Mouse (Mus musculus): ENCODE measurements around the gene Cdkal1.

Cdkal1 gene

GRCm38 (mm10) chr13:29810780-29811179 lies 44.7 kb downstream of the Cdkal1 start:
- no peak for DNase-seq (ENCODE audit: low read depth)

- DNase-seq (ENCODE audit: low read depth): no peak
Observed at GRCm38 (mm10) chr13:29808383-29808782, 47.1 kb downstream of the Cdkal1 start.

- DNase-seq (ENCODE audit: low read depth): no peak
Observed at GRCm38 (mm10) chr13:29807930-29808329, 47.5 kb downstream of the Cdkal1 start.

GRCm38 (mm10) chr13:29806871-29807270 lies 48.6 kb downstream of the Cdkal1 start:
- DNase-seq (ENCODE audit: low read depth): no peak

GRCm38 (mm10) chr13:29805296-29805695 lies 50.2 kb downstream of the Cdkal1 start:
- DNase-seq (ENCODE audit: low read depth): no peak

- no peak for DNase-seq (ENCODE audit: low read depth)
Observed at GRCm38 (mm10) chr13:29804034-29804433, 51.4 kb downstream of the Cdkal1 start.

- DNase-seq (ENCODE audit: low read depth): no peak
Observed at GRCm38 (mm10) chr13:29802699-29803098, 52.8 kb downstream of the Cdkal1 start.

- DNase-seq (ENCODE audit: low read depth): no peak
Observed at GRCm38 (mm10) chr13:29800078-29800477, 55.4 kb downstream of the Cdkal1 start.

GRCm38 (mm10) chr13:29792112-29792511 lies 63.4 kb downstream of the Cdkal1 start:
- no peak for DNase-seq (ENCODE audit: low read depth)

- no peak for DNase-seq (ENCODE audit: low read depth)
Observed at GRCm38 (mm10) chr13:29791439-29791838, 64.0 kb downstream of the Cdkal1 start.

- no peak for DNase-seq (ENCODE audit: low read depth)
Observed at GRCm38 (mm10) chr13:29786984-29787383, 68.5 kb downstream of the Cdkal1 start.

GRCm38 (mm10) chr13:29784894-29785293 lies 70.6 kb downstream of the Cdkal1 start:
- no peak for DNase-seq (ENCODE audit: low read depth)

GRCm38 (mm10) chr13:29781332-29781731 lies 74.1 kb downstream of the Cdkal1 start:
- DNase-seq (ENCODE audit: low read depth): no peak

- peak; percentile 51 for DNase-seq (ENCODE audit: low read depth)
Observed at GRCm38 (mm10) chr13:29780713-29781112, 74.8 kb downstream of the Cdkal1 start.

- no peak for DNase-seq (ENCODE audit: low read depth)
Observed at GRCm38 (mm10) chr13:29779519-29779918, 76.0 kb downstream of the Cdkal1 start.

GRCm38 (mm10) chr13:29779116-29779515 lies 76.4 kb downstream of the Cdkal1 start:
- no peak for DNase-seq (ENCODE audit: low read depth)

GRCm38 (mm10) chr13:29778124-29778523 lies 77.3 kb downstream of the Cdkal1 start:
- no peak for DNase-seq (ENCODE audit: low read depth)

- DNase-seq (ENCODE audit: low read depth): no peak
Observed at GRCm38 (mm10) chr13:29777225-29777624, 78.2 kb downstream of the Cdkal1 start.

GRCm38 (mm10) chr13:29775603-29776230 lies 79.8 kb downstream of the Cdkal1 start:
- no peak for DNase-seq (ENCODE audit: low read depth)

GRCm38 (mm10) chr13:29773563-29773962 lies 81.9 kb downstream of the Cdkal1 start:
- no peak for DNase-seq (ENCODE audit: low read depth)

- DNase-seq (ENCODE audit: low read depth): no peak
Observed at GRCm38 (mm10) chr13:29772970-29773369, 82.5 kb downstream of the Cdkal1 start.

GRCm38 (mm10) chr13:29769647-29770436 lies 85.6 kb downstream of the Cdkal1 start:
- peak; percentile 36 for DNase-seq (ENCODE audit: low read depth)

GRCm38 (mm10) chr13:29768104-29768503 lies 87.4 kb downstream of the Cdkal1 start:
- DNase-seq (ENCODE audit: low read depth): no peak

- DNase-seq (ENCODE audit: low read depth): no peak
Observed at GRCm38 (mm10) chr13:29767587-29767986, 87.9 kb downstream of the Cdkal1 start.

Data from naive thymus-derived CD4-positive, alpha-beta T cell, adult 2 months (primary cell).